Mouse (Mus musculus) spleen, adult 2 months (tissue): ENCODE results near the gene Thy1.

Source experiments
- CTCF ChIP-seq: fragments of 200-500 bp; IDR thresholded peaks from 2 replicates; pipeline ENCODE4 v1.5.1; 2011; ENCODE audit warnings: mild to moderate bottlenecking, inconsistent platforms; ENCODE audit not compliant: insufficient read depth, insufficient read length, insufficient replicate concordance; ENCODE audit errors: extremely low read depth
- POLR2A ChIP-seq: fragments of 200-500 bp; IDR thresholded peaks from 2 replicates; pipeline ENCODE4 v1.6.1; 2011; ENCODE audit warnings: low read depth, low read length, inconsistent platforms

- TF ChIP-seq CTCF: no peak
- no peak for TF ChIP-seq POLR2A
Measured at GRCm38 (mm10) chr9:44011668-44012067, 31.5 kb upstream of the Thy1 start.
